Mouse (Mus musculus) cerebellum, adult 9-11 months (tissue): ENCODE measurements around the gene Olfr33.

Source experiments
- DNase-seq: peaks from one replicate; pipeline ENCODE4 v3.0.0; 2022

Gene Olfr33

DNA sequence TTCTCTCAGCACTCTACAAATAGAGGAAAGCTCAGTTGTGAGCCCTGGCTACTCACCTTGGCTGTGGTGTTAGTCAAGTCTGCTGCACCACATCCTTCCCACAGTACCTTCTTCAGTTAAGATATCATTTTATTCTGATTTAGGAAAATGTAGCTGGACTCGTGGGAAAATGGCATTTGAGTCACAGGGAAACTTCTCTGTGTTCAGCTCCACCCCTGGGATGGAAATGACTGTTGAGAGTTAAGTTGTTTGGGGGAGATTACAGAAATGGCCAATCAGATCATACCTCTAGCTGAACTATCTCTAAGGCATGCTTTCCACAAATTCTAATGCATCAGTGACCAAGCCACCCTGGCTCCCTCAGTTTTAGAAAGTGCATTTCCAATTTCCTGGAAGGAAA lies at the start of gene Olfr33:
Gene Olfr33 (minus strand): TSS at position 101 of the 400 bp plus-strand sequence.
- no peak for DNase-seq

DNA sequence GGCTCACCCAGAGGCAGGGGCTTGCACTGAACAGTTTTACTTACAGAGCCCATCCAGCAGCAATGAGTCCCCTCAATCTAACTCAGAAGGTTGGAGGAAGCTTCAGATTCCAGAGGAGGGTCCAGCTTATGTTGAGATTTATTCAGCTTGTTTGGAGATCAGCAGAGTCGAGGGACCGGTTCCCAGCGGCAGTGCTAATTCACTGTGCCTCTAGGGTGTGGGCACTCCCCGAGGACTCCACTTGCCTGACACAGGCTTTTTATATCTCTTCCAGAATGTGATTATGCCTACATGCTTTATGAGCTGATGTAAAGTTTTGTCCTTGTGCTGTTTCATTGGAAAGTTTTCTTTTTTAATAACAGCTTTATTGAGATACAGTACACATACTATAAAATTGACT lies 40.4 kb upstream of the Olfr33 start, which contains the start of the genes Olfr560 and Olfr78:
Gene Olfr560 (minus strand): TSS at position 101 of the 400 bp plus-strand sequence.
Gene Olfr78 (minus strand): TSS at position 206 of the 400 bp plus-strand sequence.
- no peak for DNase-seq

DNA sequence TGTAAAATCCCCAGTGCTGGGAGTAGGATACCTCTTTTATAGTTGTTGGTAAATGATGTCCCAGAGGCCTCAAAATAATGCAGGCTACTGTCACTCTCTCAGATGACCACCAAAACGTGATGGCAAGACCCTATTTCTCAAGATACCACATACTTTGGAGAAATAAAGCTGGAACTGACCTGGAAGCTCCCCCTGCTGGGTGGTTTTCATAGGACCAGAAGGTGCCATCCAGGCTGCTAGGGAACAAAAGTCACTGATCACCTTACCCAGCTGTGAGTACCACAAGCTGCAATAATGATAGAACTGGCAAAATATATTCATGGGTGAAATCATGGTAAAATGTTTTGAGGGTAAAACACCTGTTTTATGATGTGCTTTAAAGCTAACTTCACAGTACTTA lies 33.2 kb upstream of the Olfr33 start:
- DNase-seq = no peak

DNA sequence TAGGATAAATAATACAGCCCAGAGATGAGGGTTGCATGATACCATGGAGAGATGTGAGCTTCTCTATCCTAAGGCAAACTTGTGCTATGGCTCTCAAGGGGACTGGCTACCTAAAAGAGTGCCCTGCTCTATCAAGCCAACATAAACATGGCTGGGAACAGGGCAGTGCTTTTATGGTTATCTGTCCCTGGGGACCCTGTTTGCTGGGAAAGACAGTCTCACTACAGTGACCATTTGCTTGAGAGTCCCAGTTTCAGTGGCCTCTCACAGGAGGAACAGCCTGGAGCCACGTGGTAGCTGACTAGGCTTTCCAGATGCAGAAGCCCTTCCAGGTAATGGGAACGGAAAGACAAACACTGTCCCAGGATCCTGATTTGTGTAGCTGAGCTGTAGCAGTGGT lies 18.8 kb upstream of the Olfr33 start:
- DNase-seq = no peak

DNA sequence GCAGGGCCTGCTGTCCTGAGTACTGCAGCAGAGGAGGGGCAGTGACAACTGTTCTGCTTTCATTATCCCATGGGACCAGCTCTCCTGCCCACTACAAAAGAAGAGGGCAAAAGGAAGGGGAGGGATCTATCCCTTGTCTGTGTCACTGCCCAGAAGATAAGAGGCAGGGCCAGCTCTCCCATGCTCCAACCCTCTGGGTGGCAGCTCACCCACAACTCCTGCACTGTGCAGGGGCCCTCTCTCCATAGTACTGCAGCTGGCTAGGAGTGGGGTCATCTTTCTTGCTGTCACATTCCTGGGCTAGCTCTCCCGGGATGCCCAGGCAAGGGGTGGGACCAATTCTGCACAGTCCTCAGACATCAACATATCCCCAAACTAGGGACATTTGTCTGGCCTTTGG lies 14.9 kb upstream of the Olfr33 start:
- no peak for DNase-seq

DNA sequence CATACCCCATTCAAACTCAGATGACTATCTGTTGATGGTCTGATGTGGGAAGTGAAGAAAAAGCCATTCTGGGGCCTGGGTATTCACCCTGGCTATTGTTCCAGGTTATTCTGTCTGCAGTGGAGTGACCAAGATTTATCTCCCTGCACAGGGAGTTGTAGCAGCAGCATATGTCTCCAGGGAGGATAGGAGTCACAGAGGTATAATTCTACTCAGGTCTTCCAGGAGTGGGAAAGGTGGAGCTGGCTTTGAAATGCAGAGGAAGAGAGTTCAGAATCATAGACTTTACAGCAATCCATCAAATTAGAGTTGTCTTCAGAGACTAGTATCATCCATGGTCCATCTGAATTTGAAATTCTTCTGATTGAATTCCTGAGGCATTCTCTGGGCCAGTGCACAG lies 8.5 kb upstream of the Olfr33 start, which contains the start of gene Olfr559:
Gene Olfr559 (minus strand): TSS at position 101 of the 400 bp plus-strand sequence.
- no peak for DNase-seq

DNA sequence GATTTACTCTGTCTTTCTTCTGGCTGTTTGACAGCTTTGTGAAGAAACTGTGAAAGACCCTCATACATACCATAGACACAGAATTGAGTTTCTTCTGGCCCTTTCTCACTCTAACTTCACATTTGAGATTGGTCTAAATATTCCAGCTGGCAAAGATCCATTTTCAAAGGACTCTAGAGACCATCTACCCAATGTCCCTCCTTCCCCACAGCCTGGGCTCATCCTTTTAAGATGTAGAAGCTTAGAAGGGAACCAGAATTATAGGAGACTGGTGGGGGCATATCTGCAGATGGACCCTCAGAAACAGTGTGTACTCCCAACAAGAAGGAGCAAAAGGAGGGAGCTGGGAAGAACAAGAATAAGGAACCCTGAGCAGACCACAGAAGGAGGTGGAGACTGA lies 17.0 kb downstream of the Olfr33 start, which contains the start of gene Olfr558:
Gene Olfr558 (plus strand): TSS at position 301 of the 400 bp plus-strand sequence.
- DNase-seq = no peak

DNA sequence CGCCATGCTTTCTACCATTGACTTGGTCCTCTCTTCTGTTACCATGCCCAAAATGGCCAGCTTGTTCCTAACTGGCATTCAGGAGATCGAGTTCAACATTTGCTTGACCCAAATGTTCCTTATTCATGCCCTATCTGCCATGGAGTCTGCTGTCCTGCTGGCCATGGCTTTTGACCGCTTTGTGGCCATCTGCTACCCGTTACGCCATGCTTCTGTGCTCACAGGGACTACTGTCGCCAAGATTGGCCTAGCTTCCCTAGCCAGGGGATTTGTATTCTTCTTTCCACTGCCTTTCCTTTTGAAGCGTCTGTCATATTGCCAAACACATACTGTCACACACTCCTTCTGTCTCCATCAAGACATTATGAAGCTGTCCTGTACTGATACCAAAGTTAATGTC lies 20.4 kb downstream of the Olfr33 start:
- DNase-seq = peak; percentile 56

DNA sequence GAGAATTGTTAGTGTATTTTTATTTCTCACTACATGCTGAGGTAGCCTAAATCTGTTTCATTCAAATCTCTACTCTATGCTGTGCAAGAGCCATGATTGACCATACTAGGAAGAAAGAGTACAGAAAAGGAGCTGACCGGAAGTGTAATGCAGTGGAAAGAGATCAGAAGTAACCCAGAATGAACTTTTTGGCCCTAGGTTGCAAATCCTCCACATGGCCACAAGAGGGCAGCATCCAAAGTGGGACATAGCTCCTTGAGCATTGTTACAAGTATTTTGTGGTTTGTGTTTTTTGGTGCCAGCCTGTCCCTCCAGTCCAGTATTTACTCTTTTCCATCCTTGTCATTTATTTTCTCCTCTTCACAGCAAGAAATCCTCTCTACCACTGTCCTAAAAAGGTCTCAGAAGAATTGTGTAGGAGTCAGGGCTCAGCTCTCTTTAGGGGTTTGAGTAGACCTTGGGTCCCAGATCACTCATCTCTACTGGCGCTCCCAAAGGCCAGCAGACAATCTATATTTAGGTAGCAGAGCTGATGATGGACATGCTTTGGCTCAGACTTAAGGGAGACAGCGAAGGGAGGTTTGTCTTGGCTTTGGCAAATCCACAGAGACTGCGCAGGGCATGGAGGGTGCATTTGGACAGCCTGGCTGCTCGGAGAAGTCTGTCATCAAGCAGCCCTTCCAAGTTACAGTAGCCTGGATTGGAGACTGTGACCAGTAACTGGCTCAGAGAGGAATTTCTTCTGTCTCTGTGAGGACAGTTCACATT lies 23.3 kb downstream of the Olfr33 start, which contains the start of gene Olfr557:
Gene Olfr557 (plus strand): TSS at position 553 of the 768 bp plus-strand sequence.
- no peak for DNase-seq

DNA sequence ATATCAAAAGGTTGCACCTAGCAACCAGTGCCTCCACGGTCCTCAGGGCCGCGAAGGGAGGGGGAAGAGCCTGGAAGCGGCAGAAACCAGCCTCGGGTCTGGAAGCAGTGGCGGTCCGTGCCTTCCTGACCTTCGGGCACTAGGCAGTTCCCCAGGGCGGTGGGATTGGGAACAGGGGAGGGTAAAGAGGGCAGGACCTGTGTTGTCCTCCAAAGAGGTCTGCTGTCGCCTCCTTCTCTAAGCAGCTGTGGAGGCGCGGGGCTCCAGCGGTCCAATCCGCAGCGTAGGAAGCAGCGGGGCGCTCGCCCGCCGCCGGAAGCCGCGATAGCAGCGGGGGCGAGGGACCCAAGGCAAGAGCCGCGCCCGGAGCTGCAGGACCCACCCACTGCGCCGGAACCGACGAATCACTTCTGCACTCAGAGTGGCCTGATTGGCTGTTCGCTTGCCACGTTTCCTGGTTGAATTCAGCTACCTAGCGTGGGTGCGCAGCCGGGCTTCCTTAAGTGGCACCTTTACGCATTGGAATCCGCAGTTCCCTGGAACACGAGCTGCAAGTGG lies 31.8 kb downstream of the Olfr33 start, which contains the start of gene Trim68:
Gene Trim68 (minus strand): TSS at position 384 of the 558 bp plus-strand sequence.
- DNase-seq = peak; percentile 59

DNA sequence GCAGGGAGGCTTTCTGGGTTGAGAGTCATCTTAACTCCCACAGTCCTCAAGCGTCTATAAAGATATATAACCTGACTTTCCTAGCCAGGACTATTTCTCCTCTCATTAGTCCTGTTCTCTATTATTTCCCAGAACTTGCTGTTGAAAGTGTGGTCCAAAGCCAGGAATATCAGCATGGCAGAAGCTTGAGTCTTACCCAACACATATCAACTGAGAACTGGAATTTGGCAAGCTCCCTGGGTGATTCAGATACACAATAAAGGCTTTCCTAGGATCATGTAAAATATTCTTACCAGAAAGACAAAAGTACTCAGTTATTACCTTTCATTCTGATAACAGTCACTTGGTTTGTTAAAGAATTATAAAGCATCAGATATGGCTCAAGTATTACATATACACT lies 37.0 kb downstream of the Olfr33 start:
- no peak for DNase-seq

DNA sequence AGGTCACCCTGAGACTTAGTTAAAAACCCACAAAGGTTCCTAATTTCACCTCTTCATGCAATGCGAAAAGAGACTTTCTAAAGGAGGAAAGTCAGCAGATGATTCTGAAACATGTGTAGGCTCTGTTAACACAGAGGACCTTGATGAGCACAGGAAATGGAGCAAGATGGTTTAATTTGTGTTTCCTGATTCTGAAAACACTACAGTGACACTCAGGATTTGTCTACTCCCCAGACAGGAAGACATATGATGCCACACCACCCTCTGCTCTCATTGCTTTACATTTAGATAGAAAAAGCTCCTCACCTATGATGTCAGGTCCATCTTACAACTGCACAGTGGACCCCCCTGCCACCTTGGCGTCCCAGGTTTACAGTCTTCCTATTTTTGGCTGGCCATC lies 42.6 kb downstream of the Olfr33 start:
- DNase-seq = no peak

DNA sequence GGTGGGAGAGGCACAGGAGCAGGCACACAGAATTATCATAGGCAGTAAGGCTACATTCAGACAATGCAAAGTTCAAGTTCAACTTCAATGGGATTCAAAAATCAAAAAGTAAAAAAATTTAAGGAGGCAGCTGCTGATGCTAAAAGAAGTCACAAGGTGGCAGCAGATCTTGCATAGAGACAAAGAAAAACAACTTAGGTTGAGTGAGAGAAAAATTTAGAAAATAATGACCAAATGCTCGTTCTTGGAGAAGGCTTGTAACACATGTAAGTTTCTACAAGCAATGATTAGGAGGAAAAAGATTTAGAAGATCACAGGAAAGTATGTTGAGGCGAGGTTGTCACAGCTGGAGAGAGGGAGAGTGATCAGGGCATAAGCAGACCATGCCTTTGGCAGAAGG lies 53.5 kb downstream of the Olfr33 start:
- DNase-seq = no peak

DNA sequence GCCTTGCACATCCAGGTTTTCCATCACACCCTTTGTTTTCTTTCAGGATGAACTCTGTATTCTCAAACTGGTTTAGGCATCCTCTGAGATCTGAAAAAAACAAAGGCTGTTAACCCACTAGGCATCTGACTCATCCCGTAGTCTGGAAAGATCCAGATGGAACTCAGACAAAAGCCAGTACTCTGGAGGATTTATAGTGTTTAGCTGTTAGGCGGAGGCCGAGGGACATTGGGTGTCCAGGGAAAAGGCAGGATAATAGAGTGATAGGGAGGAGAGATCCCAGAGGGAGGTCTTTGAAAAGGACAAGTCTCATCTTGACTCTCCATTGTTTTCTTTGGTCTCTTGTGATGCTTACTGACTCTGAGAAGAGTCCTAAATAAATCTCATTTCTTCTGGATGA lies 54.3 kb downstream of the Olfr33 start, which contains the start of gene Olfr556:
Gene Olfr556 (plus strand): TSS at position 301 of the 400 bp plus-strand sequence.
- DNase-seq = no peak
